Mouse (Mus musculus): ENCODE results near the gene Raly.

The Raly gene

GRCm38 (mm10) chr2:154782856-154783650 lies 7.8 kb upstream of the Raly start:
- DNase-seq (ENCODE audit: low read depth, low spot score), result no peak

- no peak for DNase-seq (ENCODE audit: low read depth, low spot score)
These were observed 5.6 kb upstream of the Raly start for GRCm38 (mm10) chr2:154785284-154785683.

DNA sequence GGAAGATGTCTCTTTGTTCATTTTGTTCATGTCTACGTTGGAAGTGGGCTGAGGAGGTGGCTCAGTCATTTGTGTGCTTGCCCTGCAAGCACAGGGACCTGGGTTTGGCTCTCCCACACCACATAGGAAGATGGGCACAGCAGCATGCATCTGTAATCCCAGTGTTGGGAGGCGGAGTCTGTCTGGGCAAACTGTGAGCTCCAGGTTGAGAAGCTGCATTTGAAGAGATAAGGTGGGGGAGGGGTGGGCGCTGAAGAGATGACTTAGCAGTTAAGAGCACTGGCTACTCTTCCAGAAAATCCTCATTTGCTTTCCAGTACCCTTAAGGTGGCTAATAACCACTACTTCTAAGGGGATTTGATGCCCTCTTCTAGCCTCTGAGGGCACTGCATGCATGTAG lies 4.7 kb upstream of the Raly start:
- no peak for DNase-seq (ENCODE audit: low read depth, low spot score)

DNA sequence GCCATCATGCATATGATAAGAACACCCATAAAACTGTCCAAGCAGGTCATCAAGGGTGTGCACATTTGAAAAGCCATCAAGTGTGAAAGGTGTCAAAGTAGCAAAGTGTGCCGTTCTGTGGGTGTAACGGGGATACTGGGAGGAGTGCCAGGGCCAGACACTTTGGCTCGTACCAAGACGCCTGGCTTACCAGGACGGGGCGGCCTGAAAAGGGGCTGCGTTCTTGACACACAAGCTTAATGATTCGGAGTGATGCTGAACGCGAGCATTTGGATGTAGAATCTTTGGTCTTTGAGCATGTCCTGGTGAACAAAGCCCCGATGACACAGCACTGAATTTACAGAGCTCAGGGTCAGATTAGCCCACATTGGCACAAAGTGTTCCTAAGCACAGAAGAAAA lies 4.1 kb upstream of the Raly start:
- DNase-seq (ENCODE audit: low read depth, low spot score), result no peak

- DNase-seq (ENCODE audit: low read depth, low spot score), result no peak
These were observed 1.5 kb upstream of the Raly start for GRCm38 (mm10) chr2:154789381-154789780.

DNA sequence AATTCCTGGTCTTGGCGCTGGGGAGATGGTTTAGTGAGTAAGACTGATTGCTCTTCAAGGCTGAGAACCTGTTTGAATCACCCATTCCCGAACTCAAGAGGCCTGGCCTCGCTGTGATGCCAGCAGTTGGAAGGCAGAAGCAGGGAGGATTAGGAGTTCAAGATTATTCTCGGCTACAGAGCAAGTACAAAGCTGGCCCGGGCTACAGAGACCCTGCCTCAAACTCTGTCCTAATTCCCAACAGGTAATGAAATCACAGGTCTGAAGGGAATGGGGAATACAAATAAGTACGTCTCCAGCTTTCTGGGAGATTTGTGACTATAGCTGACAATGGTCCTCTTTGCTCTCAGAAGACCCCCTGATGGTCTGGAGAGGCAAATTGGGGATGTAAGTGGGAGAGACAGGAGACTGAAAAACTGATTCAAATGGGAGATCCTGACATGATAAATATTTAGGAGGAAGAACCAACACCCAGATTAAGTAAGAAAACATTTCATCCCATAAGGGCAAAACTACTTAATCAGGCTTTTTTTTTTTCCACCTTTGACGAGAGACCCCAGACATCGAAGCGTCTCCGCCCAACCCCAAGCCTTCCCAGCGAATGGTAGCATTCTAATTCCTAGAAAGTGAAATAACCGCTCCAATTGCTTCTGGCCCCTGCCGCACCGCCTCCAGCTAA lies 780 bp upstream of the Raly start:
- DNase-seq (ENCODE audit: low read depth, low spot score), result no peak

- DNase-seq (ENCODE audit: low read depth, low spot score), result no peak
These were observed 1.1 kb downstream of the Raly start for GRCm38 (mm10) chr2:154791661-154792642.

GRCm38 (mm10) chr2:154803372-154803771 lies 12.5 kb downstream of the Raly start:
- DNase-seq (ENCODE audit: low read depth, low spot score), result no peak

DNA sequence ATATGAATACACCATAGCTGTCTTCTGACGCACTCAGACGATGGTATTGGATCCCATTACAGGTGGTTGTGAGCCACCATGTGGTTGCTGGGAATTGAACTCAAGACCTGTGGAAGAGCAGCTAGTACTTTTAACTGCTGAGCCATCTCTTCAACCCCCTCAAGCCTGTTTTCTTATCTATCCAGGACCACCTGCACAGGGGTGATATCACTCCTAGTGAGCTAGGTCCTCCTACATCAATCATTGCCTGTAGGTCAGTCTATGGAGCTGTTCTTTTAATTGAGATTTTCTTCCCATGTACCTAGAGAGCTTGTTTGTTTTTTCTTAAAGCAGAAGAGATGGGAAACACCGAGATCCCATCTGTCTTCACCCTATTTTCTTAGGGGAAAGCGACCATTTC lies 12.9 kb downstream of the Raly start:
- DNase-seq (ENCODE audit: low read depth, low spot score), result no peak

DNA sequence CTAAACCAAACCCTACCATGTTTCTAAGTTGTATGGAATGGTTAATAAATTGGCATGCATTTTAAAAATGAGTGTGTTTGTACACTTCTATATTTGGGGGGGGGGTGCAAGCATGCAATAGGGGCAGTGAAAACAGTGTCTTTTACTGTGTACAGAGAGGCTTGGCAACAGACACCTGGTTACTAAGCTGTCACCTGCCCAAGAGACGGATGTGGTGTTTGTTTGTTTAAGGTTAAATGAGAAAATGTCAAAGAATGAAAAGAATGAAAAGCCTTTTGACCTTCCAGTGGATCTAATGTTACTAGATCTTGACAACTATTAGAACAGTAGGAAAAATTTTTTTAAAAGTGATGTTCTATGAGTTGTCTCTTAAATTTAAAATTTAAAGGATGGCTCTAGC lies 16.8 kb downstream of the Raly start:
- no peak for DNase-seq (ENCODE audit: low read depth, low spot score)

GRCm38 (mm10) chr2:154809107-154809762 lies 18.3 kb downstream of the Raly start:
- no peak for DNase-seq (ENCODE audit: low read depth, low spot score)

DNA sequence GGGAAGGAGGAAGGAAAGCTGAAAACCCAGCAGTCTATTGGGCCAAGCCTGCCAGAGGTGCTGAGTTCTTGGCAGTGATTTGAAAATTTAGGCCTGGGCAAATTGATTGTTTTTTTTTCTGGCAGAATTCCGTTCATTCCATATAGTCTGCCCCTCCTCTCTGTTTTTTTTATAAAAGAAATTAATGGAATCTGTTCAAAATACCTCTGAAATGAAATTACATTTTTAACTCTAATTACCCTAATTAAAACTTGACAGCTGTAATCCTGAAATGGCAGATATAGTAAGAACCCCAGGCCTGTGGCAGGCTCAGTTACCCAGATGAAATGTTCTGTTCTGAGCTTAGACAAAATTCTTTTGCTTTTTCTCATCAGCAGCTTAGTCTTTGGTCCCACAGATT lies 19.9 kb downstream of the Raly start:
- DNase-seq (ENCODE audit: low read depth, low spot score), result no peak

DNA sequence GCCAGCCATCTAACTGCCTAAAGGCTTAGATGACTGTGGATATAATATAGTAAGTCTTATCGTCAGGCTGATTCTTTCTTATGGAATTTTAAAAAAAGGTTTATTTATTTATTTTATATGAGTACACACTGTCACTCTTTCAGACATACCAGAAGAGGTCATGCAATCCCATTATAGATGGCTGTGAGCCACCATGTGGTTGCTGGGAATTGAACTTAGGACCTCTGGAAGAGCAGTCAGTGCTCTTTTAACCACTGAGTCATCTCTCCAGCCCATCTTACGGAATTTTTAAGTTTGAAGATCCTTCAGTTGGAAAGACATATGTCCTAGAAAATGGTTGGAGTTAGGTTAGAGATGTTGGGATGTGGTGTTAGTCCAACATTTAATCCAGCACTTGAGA lies 22.5 kb downstream of the Raly start:
- no peak for DNase-seq (ENCODE audit: low read depth, low spot score)

GRCm38 (mm10) chr2:154817089-154817488 lies 26.2 kb downstream of the Raly start:
- no peak for DNase-seq (ENCODE audit: low read depth, low spot score)

GRCm38 (mm10) chr2:154817788-154818187 lies 26.9 kb downstream of the Raly start:
- DNase-seq (ENCODE audit: low read depth, low spot score), result peak; percentile 28

GRCm38 (mm10) chr2:154818599-154818998 lies 27.7 kb downstream of the Raly start:
- no peak for DNase-seq (ENCODE audit: low read depth, low spot score)

- no peak for DNase-seq (ENCODE audit: low read depth, low spot score)
These were observed 29.4 kb downstream of the Raly start for GRCm38 (mm10) chr2:154820346-154820745.

DNA sequence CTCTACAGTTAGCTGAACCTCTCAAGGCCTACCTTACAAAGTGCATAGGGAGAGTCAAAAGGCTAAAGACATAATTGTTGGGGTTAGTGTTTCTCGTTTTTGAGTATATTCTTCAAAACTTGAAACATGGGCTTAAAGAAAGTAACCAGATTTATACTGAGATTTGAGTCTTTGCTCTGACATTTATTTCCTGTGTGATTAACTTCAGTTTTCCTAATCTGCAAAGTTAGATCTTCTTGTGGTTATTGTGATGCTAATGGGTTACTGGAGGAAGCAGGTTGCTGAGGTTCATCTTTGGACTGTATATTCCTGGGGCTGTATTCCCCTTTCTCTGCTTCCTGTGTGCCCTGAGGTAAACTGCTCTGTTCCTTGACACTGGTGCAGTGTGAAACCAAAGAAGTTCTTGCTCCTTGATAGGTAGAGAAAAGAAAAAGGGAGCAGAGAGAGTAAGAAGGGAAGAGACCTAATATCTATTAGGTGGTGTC lies 35.2 kb downstream of the Raly start:
- DNase-seq (ENCODE audit: low read depth, low spot score), result no peak

DNA sequence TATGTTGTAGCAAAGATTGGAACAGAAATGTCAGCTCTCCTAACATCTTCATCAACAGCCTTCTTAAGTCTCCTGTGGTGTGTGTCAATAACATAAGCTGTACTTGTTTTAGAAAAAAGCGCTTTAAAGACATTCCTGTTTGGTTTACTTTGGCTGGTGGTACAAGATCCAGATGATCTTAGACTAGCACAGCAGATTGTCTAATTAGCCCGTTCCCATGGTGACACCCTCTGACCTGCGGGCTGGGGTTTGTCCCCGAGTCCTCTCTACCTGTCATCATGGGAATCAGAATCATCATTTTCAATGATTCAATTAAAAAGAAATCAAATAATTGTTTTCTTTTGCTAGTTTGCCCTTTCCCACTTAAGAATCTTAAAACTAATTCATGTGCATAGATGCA lies 36.6 kb downstream of the Raly start:
- DNase-seq (ENCODE audit: low read depth, low spot score), result no peak

GRCm38 (mm10) chr2:154832471-154832870 lies 41.6 kb downstream of the Raly start:
- DNase-seq (ENCODE audit: low read depth, low spot score), result no peak

DNA sequence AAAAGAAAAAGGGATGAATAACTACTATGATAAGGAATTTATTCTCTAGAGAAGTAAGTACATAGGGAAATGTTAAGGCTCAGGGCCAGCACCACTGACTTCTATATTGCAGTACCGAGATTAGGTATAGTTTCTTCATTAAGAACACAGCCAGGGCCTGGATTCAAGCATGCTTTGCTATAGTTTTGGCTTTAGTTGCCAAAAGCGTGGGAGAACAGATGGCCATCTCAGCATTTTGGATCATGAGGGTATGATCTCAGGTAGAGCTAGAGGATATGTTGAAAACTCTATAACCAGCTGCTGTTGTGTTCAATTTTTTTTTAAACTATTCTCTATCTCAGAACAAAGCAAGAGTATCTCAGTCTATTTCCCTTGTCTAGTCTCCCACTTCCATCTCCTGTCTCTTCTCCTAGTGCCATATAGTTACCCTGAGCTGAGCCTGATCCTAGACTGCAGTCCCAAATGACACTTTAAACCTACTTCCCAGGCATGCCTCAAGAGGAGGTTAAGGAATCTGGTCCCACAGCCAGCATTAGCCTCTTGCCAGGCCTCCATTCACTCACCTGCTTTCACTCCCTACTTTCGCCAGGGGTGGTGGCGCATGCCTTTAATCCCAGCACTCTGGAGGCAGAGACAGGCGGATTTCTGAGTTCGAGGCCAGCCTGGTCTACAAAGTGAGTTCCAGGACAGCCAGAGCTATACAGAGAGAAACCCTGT lies 43.4 kb downstream of the Raly start:
- no peak for DNase-seq (ENCODE audit: low read depth, low spot score)

All from telencephalon, adult 2 months (tissue).